Mouse (Mus musculus) hindbrain, embryonic 10.5 days (tissue): ENCODE measurements around the gene Stac3. TPM values are rescaled to one million over a fixed set of nuclear protein-coding genes. Genes with fewer than 3 reads are reported as not detected.

Source experiments
- DNase-seq: peaks from one replicate; pipeline ENCODE4 v3.0.0-alpha.2; 2017; ENCODE audit warnings: low spot score
- H3K27ac ChIP-seq: fragments of 300-500 bp; sonication (generic); 2 replicates; pipeline ENCODE4 v1.5.1; 2016; ENCODE audit warnings: mild to moderate bottlenecking, moderate library complexity
- H3K27me3 ChIP-seq: fragments of 300-500 bp; sonication (generic); 2 replicates; pipeline ENCODE4 v1.6.1; 2016; ENCODE audit warnings: mild to moderate bottlenecking; ENCODE audit not compliant: poor library complexity, insufficient read depth, severe bottlenecking
- H3K36me3 ChIP-seq: fragments of 300-500 bp; sonication (generic); 2 replicates; pipeline ENCODE4 v1.6.1; 2016; ENCODE audit warnings: mild to moderate bottlenecking, moderate library complexity
- H3K4me1 ChIP-seq: fragments of 300-500 bp; sonication (generic); replicated peaks from 2 replicates; pipeline ENCODE4 v1.6.1; 2016; ENCODE audit warnings: mild to moderate bottlenecking
- H3K4me3 ChIP-seq: fragments of 300-500 bp; sonication (generic); 2 replicates; pipeline ENCODE4 v1.5.1; 2016; ENCODE audit warnings: mild to moderate bottlenecking, moderate library complexity
- H3K9me3 ChIP-seq: fragments of 300-500 bp; sonication (generic); 2 replicates; pipeline ENCODE4 v1.6.1; 2016; ENCODE audit warnings: mild to moderate bottlenecking, moderate library complexity
- WGBS: fragments of 180-500 bp; shearing (Covaris S2); methylation state at CpG from one replicate; pipeline ENCODE4 v1.1.7; 2016; 5-methylcytosine and 5-hydroxymethylcytosine counted together
- polyA plus RNA-seq: library from polyadenylated mRNA; unstranded; fragments of >200 nt; fragmentation: Nextera tagmentation; extraction: Ambion mirVana; gene quantifications from 2 replicates; pipeline ENCODE4 v1.2.1, GENCODE M21; 2016

Stac3 gene
- polyA plus RNA-seq, result 0.72 and 1.5 TPM in 2 replicates

- no peaks in the 10 kb centered on the region for H3K9me3 ChIP-seq
- peaks cover 6% of the 10 kb centered on the region for H3K27me3 ChIP-seq
- 80% methylated on average over 13 of the region's 13 CpGs for WGBS
- H3K4me1 ChIP-seq, result peaks cover 11% of the 10 kb centered on the region; the same call in 1 of the 2 replicates
- H3K27ac ChIP-seq, result no peak within 1 kb of the TSS
- no peak within 1 kb of the TSS for H3K4me3 ChIP-seq
- DNase-seq, result no peak
- H3K36me3 ChIP-seq, result peaks cover 54% of the 10 kb centered on the region
These were observed at the start of gene Stac3 for GRCm38 (mm10) chr10:127500894-127501893. Gene Stac3 (plus strand): TSS chr10:127501686.

- DNase-seq, result no peak
- no peak overlapping the region for H3K27ac ChIP-seq
- H3K4me1 ChIP-seq, result no peaks in the 10 kb centered on the region
- no peak overlapping the region for H3K4me3 ChIP-seq
- 86% methylated on average over 1 of the region's 1 CpGs for WGBS
- H3K9me3 ChIP-seq, result no peaks in the 10 kb centered on the region
- H3K27me3 ChIP-seq, result no peaks in the 10 kb centered on the region
- peaks cover 80% of the 10 kb centered on the region for H3K36me3 ChIP-seq
These were observed 47.8 kb upstream of the Stac3 start for GRCm38 (mm10) chr10:127453701-127454100.

DNA sequence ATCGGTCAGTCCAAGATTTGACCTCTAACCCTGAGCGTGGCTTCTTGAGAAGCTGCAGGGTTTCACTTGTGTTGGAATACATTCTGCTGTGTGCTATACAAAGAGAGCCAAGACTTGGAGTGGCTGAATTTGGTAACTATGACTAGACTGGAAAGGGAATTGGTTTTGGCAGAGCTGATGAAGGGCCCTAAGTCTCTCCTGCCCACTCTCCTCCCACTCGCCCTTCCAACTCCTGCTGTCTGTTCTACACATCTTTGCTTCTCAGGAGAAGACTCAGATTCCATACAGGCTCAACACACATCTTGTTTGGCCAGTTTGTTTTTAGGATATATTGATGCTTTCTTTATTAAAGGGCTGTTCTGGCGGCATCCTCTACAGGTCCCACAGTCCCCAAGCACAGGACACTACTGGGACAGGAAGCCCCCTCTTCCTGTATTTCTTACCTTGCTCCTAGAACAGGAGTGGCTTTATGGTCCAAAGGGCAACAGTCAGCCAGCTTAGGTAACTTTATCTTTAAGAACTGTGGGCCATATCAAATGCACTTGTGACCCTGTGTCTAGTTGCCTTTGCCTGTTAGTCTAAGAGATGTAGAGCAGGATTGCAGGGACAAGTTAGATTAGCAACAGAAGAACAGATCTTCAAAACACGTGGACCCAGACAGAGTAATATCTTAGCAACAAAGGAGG is 38.9 kb upstream of the Stac3 start:
- 67% methylated on average over 5 of the region's 5 CpGs for WGBS
- H3K27me3 ChIP-seq, result no peaks in the 10 kb centered on the region
- no peak for DNase-seq
- no peak overlapping the region for H3K4me3 ChIP-seq
- no peaks in the 10 kb centered on the region for H3K9me3 ChIP-seq
- H3K4me1 ChIP-seq, result peaks cover 10% of the 10 kb centered on the region; the same call in 1 of the 2 replicates
- H3K27ac ChIP-seq, result no peak overlapping the region
- peaks cover 79% of the 10 kb centered on the region for H3K36me3 ChIP-seq

DNA sequence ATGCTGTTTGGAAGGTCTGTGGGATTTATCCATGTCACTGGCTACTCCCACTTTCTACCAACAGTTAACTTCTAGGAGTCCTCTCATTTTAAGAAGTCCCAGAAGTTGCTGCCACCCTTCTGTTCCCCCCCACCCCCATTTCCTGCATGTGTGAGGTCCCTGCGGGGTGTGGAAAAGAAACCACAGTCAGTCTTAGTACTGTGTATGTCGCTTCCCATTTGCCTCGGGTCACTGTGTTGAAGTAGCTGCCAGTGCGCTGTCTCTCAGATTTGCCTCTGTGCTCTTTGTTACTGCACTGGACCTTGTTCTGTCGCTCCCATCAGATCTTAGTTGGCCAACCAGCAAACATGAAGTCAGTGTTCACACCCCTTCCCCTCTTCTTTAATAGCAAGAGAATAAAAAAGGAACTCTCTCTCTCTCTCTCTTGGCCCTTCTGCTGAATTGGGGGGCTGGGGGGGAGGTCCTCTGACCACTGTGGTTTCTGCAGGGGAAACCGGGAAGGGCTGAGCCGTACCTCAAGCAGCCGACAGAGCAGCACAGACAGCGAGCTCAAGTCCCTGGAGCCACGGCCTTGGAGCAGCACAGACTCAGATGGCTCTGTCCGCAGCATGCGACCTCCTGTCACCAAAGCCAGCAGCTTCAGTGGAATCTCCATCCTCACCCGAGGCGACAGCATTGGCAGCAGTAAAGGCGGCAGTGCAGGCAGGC is 30.1 kb upstream of the Stac3 start:
- H3K36me3 ChIP-seq, result peaks cover 67% of the 10 kb centered on the region
- no peak for DNase-seq
- H3K4me1 ChIP-seq, result peaks cover 8% of the 10 kb centered on the region; the same call in 1 of the 2 replicates
- WGBS, result 61% methylated on average over 15 of the region's 15 CpGs
- H3K27ac ChIP-seq, result no peak overlapping the region
- no peaks in the 10 kb centered on the region for H3K9me3 ChIP-seq
- H3K27me3 ChIP-seq, result no peaks in the 10 kb centered on the region
- H3K4me3 ChIP-seq, result no peak overlapping the region

DNA sequence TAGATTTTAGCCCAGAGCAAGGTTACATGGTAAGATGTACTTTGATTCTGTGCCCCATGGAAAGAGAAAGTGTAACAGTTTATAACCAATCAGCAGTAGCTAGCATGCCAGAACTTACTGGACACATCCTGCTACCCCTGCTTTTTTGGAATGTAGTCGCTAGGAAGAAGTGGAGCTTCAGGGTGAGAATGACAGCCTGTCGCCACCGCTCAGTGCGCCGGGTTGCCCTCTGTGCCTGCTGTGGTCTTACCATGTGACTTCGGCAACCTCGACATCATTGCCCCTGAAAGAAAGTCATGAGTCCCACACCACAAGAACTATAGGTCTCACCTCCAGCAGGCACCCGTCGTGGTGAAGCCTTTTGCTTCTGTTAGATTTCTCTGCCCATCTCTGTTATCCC is 28.8 kb upstream of the Stac3 start:
- WGBS, result 78% methylated on average over 9 of the region's 9 CpGs
- Histone ChIP-seq H3K27ac (no peak overlapping the region), H3K4me3 (no peak overlapping the region), H3K4me1 (peaks cover 8% of the 10 kb centered on the region; the same call in 1 of the 2 replicates), H3K9me3 (no peaks in the 10 kb centered on the region), H3K27me3 (no peaks in the 10 kb centered on the region), H3K36me3 (peaks cover 77% of the 10 kb centered on the region)
- DNase-seq, result no peak

DNA sequence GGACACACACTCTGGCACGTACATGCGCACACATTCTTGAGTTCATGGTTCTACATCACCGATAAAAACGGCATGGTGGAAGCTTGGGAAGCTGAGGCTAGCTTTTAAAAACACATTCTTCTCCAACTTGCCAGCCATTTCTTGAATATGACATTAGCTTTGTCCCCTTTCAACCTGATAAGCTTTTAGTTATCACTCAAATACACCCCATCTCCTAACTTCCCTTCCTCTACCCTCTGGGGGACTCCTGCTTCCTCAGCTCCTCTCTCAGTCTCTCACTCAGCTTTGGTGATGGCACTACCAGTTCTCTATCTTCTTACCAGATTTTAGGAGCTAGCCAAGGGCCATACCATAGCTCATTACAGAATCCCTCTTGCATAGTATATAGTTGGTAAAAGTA is 26.3 kb upstream of the Stac3 start:
- Histone ChIP-seq H3K9me3 (no peaks in the 10 kb centered on the region), H3K27ac (no peak overlapping the region), H3K4me3 (no peak overlapping the region), H3K27me3 (no peaks in the 10 kb centered on the region), H3K4me1 (peaks cover 8% of the 10 kb centered on the region; the same call in 1 of the 2 replicates), H3K36me3 (peaks cover 85% of the 10 kb centered on the region)
- 97% methylated on average over 4 of the region's 4 CpGs for WGBS
- no peak for DNase-seq

GRCm38 (mm10) chr10:127476541-127476940 is 24.9 kb upstream of the Stac3 start:
- H3K4me3 ChIP-seq, result no peak overlapping the region
- H3K4me1 ChIP-seq, result peaks cover 2% of the 10 kb centered on the region; the same call in 1 of the 2 replicates
- DNase-seq, result no peak
- peaks cover 83% of the 10 kb centered on the region for H3K36me3 ChIP-seq
- no peaks in the 10 kb centered on the region for H3K9me3 ChIP-seq
- 80% methylated on average over 3 of the region's 3 CpGs for WGBS
- H3K27me3 ChIP-seq, result no peaks in the 10 kb centered on the region
- H3K27ac ChIP-seq, result no peak overlapping the region

GRCm38 (mm10) chr10:127477301-127477700 is 24.2 kb upstream of the Stac3 start:
- Histone ChIP-seq H3K4me1 (no peaks in the 10 kb centered on the region), H3K9me3 (no peaks in the 10 kb centered on the region), H3K36me3 (peaks cover 81% of the 10 kb centered on the region), H3K27me3 (no peaks in the 10 kb centered on the region), H3K4me3 (no peak overlapping the region), H3K27ac (no peak overlapping the region)
- WGBS, result 85% methylated on average over 7 of the region's 7 CpGs
- DNase-seq, result no peak

- Histone ChIP-seq H3K27ac (no peak overlapping the region), H3K36me3 (peaks cover 77% of the 10 kb centered on the region), H3K27me3 (no peaks in the 10 kb centered on the region), H3K4me1 (no peaks in the 10 kb centered on the region), H3K9me3 (no peaks in the 10 kb centered on the region), H3K4me3 (no peak overlapping the region)
- WGBS, result 97% methylated on average over 4 of the region's 4 CpGs
- no peak for DNase-seq
These were observed 22.4 kb upstream of the Stac3 start for GRCm38 (mm10) chr10:127479131-127479530.

DNA sequence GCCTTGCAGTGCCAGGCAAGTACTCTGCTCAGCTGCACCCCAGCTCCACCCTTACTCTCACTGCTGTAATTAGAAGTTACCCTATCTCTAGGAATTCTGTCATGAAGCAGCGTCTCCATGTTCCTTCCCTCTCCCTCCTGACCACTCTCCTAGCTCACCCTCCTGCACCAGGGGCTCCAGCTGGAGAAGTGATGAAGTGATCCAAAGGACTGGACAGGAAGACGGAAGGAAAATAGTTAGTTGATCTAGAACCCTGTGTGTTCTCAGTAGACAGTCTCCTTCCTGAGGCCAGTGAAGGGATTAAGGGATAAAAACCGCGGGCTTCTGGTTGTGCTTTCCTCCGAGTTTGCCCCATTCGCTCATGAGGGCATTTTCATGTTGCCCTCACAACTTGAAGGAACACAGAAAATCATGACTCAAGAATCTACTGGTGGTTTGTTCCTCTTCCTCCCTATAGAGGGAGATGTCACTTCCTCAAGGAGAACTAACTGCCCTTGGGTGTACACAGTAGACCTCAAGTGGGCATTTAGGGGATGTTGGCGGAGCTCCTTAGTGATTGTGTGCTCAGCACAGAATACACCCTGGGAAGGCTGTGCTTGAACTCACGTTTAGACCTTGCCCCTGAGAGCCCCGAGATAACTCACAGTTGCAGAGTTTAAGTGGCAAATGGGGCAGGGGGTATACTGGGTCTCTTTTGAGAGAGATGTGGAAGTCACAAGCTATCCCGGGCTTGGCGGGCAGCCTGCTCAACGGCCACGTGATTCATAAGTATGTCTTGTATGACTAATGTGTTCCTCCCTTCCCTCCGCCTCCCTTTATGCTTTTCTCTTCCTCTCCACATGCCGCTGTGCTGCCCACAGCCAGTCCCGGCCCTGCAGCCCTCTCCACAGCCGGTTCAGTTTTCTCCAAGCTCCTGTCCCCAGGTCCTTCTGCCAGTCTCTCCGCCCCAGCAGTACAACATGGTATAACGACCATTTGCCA is 20.4 kb upstream of the Stac3 start:
- Histone ChIP-seq H3K27ac (no peak overlapping the region), H3K4me1 (no peaks in the 10 kb centered on the region), H3K4me3 (no peak overlapping the region), H3K36me3 (peaks cover 81% of the 10 kb centered on the region), H3K9me3 (no peaks in the 10 kb centered on the region), H3K27me3 (no peaks in the 10 kb centered on the region)
- WGBS, result 89% methylated on average over 19 of the region's 19 CpGs
- no peak for DNase-seq

GRCm38 (mm10) chr10:127485235-127485634 is 16.3 kb upstream of the Stac3 start:
- Histone ChIP-seq H3K9me3 (no peaks in the 10 kb centered on the region), H3K4me3 (no peak overlapping the region), H3K27me3 (no peaks in the 10 kb centered on the region), H3K36me3 (peaks cover 75% of the 10 kb centered on the region), H3K27ac (no peak overlapping the region), H3K4me1 (0 out of 2 replicates have a peak, but pooled peaks cover 1% of the 10 kb centered on the region)
- 93% methylated on average over 10 of the region's 10 CpGs for WGBS
- no peak for DNase-seq
